Mouse (Mus musculus) T-cell, adult 2 months (primary cell): ENCODE results near the gene Ap2a2.
"Not testable (repeated sequence)": the region's sequence is repeated elsewhere in the genome, so short reads cannot be mapped to it uniquely, and the experiment has no call there.

Experiments
- DNase-seq: peaks from one replicate; pipeline ENCODE4 v3.0.0; 2022; ENCODE audit warnings: low spot score

The Ap2a2 gene

GRCm38 (mm10) chr7:141559726-141560325 lies 2.1 kb upstream of the Ap2a2 start:
- no peak for DNase-seq

GRCm38 (mm10) chr7:141560471-141560870 lies 1.5 kb upstream of the Ap2a2 start:
- no peak for DNase-seq

DNA sequence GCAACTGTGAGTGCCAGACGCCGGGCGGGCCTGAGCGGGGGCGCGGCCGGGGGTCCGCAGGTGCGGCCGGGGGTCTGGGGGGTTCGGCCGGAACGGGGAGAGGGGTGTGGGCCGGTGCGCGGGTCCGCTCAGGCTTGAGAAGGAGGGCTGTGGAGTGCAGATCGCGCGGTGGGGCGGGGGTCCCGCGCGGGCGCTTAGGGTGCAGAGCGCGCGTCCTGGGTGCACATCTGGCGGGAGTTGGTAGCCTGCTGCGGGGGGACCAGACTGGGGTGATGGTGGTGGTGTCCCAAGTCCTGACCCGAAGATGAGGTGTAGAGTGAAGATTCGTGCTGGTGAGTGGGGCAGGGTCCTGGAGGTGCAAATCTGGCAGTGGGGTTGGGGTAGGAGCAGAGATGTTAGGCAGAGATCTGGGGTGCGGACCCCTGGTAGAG lies 463 bp downstream of the Ap2a2 start:
- no peak for DNase-seq

GRCm38 (mm10) chr7:141562852-141563427 lies 967 bp downstream of the Ap2a2 start:
- peak; percentile 51 for DNase-seq

DNA sequence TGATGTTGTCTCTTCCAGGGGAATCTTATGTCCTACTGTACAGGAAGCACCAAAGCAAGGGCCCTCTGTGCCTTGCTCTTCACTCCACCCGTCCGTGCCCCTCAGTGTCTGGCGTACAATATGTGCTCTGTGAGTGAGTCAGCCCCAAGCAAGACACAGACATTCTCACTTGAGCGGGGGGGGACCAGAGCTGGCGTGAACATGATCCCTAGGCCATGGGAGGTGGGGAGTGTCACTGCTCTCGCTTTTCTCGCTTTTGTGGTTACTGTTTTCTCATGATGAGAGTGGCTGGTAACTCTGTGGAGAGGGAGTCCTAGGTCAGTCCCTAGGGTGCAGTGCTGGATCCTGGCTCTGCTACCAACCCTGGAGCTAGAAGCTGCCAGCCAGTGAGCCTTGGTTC lies 2.6 kb downstream of the Ap2a2 start:
- no peak for DNase-seq

GRCm38 (mm10) chr7:141566587-141566986 lies 4.6 kb downstream of the Ap2a2 start:
- no peak for DNase-seq

DNA sequence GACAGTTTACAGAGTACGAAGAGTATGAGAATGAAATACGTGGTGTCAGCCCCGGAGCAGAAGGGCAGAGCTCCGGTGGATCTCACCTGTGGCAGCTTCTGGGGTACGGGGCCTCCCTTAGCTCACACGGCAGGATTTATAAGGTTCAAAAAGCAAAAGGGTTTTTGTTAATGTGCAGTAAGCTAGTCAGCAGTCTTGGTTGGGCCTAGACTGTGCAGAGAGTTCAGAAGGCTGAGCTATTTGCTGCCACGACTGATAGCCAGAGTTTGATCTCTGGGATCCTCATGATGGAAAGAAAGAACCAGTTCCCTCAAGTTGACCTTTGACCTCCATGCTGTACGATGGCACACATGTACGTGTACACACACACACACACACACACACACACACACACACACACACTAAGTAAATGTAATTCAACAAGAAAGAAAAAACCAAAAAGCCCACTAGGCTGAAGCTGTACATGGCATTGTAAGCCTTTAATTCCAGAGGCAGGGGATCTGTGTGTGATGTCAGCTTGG lies 7.4 kb downstream of the Ap2a2 start:
- no peak for DNase-seq

DNA sequence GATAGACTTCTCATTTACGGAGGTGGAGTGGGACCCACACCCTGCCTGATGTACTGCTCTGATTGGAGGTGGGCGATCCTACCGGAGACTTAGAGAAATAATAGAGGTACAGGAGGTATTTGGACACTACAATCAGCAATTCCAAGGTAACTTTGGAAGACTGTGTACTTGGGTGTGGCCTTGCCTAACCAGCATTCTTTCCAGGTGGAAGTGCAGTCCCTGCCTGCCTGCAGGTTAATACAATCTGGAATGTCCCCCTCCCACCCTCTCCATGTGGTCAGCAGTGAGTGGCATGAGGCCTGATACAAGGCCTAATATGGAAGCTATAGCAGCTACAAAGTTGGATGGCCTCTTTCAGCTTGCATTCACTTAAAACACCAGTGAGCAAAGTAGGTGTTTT lies 7.9 kb downstream of the Ap2a2 start:
- no peak for DNase-seq

GRCm38 (mm10) chr7:141570625-141571295 lies 8.8 kb downstream of the Ap2a2 start:
- DNase-seq, result no peak

GRCm38 (mm10) chr7:141574041-141574440 lies 12.1 kb downstream of the Ap2a2 start:
- DNase-seq, result no peak

- DNase-seq, result no peak
These were observed 13.5 kb downstream of the Ap2a2 start for GRCm38 (mm10) chr7:141575481-141575880.

DNA sequence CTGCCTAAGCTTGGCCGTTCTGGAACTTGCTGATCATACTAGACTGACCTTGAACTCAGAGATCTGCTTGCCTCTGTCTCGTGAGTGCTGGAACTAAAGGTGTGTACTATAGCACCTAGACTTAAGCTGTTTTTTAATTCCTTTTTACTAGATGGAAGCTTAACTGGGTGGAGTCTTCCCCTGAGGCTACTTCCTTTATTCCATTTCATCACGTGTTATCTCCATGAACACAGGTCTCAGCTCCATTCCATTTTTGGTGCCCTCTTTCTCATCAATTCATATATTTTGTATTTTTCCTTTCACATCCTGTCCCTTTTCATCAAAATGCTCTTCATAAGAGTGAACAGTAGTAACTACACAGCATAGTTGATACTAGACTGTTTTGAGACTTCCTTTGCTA lies 15.8 kb downstream of the Ap2a2 start:
- DNase-seq, result no peak

DNA sequence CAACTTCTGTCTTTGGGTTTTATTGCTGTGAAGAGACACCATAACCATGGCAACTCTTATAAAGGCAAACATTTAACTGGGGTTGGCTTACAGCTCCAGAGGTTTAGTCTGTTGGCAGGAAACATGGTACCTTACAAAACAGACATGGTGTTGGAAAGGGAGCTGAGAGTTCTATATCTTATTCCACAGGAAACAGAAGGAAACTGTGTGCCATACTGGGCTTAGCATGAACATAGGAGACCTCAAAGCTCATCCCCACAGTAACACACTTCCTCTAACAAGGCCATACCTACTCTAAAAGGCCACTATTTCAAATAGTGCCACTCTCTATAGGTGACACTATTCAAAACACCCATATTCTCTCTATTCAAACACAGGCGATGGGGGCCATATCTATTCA lies 16.5 kb downstream of the Ap2a2 start:
- no peak for DNase-seq

GRCm38 (mm10) chr7:141578943-141579342 lies 17.0 kb downstream of the Ap2a2 start:
- DNase-seq, result peak; percentile 68

GRCm38 (mm10) chr7:141581323-141581722 lies 19.4 kb downstream of the Ap2a2 start:
- DNase-seq, result no peak

DNA sequence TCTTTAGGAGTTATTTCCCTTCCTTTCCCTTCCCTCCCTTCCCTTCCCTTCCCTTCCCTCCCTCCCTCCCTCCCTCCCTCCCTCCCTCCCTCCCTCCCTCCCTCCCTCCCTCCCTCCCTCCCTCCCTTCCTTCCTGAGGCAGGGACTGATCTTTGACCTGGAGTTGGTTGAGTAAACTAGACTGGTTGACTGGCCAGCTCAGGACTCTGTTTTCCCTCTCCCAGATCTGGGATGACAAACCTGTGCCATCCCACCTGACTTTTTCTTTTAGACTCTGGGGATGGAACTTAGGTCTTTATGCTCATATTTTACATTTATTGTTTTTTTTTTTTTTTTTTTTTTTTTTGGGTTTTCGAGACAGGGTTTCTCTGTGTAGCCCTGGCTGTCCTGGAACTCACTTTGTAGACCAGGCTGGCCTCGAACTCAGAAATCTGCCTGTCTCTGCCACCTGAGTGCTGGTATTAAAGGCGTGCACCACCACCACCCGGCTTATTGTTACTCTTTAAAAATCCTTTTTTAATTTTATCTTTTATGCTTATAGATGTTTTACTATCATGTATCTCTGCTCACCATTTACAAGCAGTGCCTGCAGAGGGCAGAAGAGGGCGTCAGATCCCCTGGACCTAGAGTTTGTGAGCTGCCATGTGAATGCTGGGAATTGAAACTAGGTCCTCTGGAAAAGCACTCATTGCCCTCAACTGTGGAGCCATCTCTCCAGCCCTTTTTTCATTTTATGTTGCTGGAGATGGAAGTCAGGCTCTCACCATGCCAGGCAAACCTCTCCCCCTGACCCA lies 22.3 kb downstream of the Ap2a2 start:
- no peak for DNase-seq

GRCm38 (mm10) chr7:141585288-141585687 lies 23.3 kb downstream of the Ap2a2 start:
- no peak for DNase-seq

DNA sequence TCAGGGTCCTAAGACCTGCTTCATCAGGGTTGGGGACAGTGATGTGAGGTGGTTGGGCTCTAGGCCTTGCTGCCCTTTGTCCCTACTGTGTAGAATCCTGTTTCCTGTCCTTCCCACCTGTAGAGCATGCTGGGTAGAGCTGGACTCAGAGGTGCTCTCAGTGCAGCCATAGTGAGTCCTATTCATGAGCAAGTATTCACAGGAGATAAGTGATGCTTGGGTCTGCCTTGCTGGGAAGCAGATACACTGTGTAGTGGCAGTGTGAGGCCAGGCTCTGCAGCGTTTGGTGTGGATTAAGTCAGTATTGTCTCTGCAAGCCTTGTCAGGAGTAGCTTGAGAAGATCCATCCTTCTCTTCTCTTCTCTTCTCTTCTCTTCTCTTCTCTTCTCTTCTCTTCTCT lies 23.9 kb downstream of the Ap2a2 start:
- DNase-seq, result no peak

DNA sequence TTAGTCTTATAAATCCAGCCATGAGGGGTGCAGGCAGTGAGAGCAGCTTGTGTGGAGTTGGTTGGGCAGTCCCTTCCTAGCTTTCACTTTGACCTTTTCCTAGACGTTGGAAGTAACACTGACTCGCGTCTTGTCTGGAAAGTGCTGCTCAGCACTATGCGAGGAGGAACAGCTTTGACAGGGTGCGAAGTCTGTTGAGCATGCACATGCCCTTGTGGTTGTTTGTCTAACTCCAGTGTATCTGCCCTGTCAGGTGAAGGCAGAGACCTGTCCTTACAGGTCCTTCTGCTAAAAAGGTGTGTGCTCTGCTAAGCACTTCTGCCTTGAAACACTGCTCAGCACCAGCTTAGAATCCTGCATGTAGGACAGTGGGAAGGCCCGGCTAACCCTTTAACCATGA lies 26.9 kb downstream of the Ap2a2 start:
- DNase-seq, result no peak

DNA sequence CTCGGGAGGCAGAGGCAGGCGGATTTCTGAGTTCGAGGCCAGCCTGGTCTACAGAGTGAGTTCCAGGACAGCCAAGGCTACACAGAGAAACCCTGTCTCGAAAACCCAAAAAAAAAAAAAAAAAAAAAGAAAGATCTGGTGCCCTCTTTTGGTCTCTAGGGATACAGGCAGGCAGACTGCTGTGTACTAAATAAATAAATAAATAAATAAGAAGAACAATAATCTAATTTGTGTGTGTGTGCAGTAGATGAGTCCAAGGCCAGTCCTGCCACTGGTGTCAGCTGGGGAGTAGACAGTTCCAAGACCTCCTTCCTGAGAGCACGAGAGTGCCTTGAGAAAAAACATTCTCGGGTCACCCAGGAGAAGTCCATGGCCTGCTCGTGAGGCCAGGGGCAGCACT lies 28.3 kb downstream of the Ap2a2 start:
- DNase-seq, result not testable (repeated sequence)

DNA sequence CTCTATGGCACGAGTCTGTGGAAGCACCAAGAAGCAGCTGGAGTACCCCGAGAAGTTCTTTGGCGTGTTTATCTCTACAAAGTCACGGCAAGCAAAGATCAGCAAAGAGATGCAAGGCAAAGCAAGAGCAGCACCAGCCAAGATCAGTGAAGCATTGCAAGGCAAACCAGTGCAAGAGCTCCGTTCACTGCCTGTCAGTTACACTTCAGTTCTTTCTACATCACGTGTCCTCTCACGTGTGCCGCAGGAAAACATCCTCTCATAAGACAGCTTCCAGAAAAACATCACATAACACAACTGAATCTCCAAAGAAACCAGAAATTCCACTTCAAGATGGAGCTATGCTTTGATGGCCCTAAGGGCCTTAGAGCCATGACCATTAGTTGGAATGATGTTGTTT lies 29.0 kb downstream of the Ap2a2 start:
- no peak for DNase-seq

- DNase-seq, result no peak
These were observed 30.1 kb downstream of the Ap2a2 start for GRCm38 (mm10) chr7:141592096-141592495.

DNA sequence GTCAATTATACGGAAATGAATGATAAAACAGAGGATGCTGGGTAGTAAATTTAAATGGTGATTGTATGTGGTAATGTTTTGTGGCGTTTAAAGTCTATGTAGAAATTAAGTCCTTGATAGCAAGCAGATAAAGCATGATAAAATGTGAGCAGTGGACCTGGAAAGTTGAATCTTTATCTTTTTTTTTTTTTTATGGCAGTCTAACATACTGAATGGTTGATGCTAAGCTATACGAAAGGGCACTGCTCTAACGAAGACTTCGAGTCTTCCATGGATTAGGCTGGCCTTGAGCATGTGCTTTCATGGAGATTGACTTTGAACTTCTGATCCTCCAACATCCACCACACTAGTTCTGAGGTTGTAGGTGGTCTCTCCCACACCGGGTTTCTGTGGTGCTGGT lies 31.1 kb downstream of the Ap2a2 start:
- no peak for DNase-seq
